Mouse (Mus musculus) stomach, postnatal 0 days (tissue): ENCODE results near the gene Gm29094.
"Not testable (repeated sequence)": the region's sequence is repeated elsewhere in the genome, so short reads cannot be mapped to it uniquely, and the experiment has no call there.

ENCODE experiments used
- CTCF ChIP-seq: IDR thresholded peaks from 2 replicates; pipeline ENCODE4 v1.5.1; 2016; ENCODE audit warnings: antibody characterized with exemption, low read depth, mild to moderate bottlenecking, moderate library complexity
- EP300 ChIP-seq: optimal IDR thresholded peaks from 2 replicates; pipeline ENCODE3; 2016; ENCODE audit warnings: antibody characterized with exemption

- TF ChIP-seq EP300, CTCF: not testable (repeated sequence)
These were observed 12.1 kb downstream of the Gm29094 start for GRCm38 (mm10) chr9:89211065-89211858.
